Mouse (Mus musculus): ENCODE measurements around the gene Rps6kb2. TPM values are rescaled to one million over a fixed set of nuclear protein-coding genes. Genes with fewer than 3 reads are reported as not detected.

The Rps6kb2 gene
- total RNA-seq (2014; rRNA removed): 17.6 and 24.7 TPM in 2 replicates
- polyA plus RNA-seq (2015; fragmentation: Nextera tagmentation; extraction: Ambion mirVana): 49.6 and 56.5 TPM in 2 replicates

DNA sequence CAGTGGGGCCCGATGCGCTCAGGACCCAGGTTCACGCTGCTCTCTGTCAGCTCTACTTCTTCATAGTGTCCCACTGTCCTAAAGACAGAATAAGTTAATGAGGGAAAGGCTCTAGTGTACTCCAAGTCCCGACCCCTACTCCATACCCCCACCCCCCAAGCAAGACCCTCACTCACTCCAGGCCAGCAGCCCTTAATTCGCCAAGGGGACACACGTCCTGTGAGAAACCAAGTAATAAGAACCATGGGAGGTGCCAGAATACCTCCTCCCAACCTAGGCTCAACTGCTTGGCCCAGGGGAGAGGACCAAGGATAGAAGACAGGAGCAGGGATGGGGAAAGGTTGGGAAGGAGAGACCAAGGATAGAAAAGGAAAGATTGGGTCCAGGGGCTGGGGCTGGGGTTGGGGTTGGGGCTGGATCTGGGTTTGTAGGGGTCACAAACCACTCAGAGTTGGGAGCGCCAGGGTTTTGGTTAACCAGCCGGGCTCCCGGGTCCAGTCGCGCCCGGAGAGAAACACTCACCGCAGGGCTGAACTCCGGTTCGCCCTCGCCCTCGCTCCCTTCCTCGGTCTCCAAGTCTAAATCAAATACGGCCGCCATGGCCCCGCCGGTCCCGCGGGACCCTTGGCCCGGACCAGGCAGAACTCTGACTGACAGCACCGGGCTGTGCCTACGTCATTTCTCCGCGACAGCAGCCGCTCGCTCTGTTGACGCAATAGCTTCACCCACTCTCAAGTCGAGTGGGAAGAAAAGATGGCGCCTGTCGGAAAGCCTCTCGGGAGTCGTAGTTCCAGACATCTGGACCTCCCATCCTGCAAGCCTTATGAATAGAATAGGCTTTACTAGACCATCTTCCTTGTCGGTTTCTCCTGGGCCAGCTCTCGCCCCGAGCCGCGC is at the start of gene Rps6kb2:
TSS of gene Rps6kb2 (minus strand) at position 709 of the 897 bp plus-strand sequence.
- DNase-seq (ENCODE audit: low spot score): peak; percentile 99
- WGBS: 7% methylated on average over 41 of the region's 42 CpGs
- TF ChIP-seq CTCF (IDR thresholded peaks at IDR 0.05; ENCODE audit: low read depth): no peak
- peaks cover 7% of the 10 kb centered on the region; the same call in 1 of the 2 replicates for H3K4me1 ChIP-seq (ENCODE audit: insufficient read depth, low read length)
- H3K27ac ChIP-seq: peak within 1 kb of the TSS; percentile 85
- H3K9me3 ChIP-seq (ENCODE audit: low read length): no peaks in the 10 kb centered on the region
- H3K4me3 ChIP-seq (ENCODE audit: low read length): peak within 1 kb of the TSS; percentile 71
- peaks cover 27% of the 10 kb centered on the region for H3K36me3 ChIP-seq (ENCODE audit: insufficient read depth, low read length)
- ATAC-seq: peak; percentile 94
- H3K27me3 ChIP-seq (ENCODE audit: insufficient read depth, low read length): no peaks in the 10 kb centered on the region
- H3K4me2 ChIP-seq (ENCODE audit: low read depth, low read length): peak within 1 kb of the TSS; percentile 91
- peak within 1 kb of the TSS; percentile 76 for H3K9ac ChIP-seq (replicated peaks; ENCODE audit: low read length)

DNA sequence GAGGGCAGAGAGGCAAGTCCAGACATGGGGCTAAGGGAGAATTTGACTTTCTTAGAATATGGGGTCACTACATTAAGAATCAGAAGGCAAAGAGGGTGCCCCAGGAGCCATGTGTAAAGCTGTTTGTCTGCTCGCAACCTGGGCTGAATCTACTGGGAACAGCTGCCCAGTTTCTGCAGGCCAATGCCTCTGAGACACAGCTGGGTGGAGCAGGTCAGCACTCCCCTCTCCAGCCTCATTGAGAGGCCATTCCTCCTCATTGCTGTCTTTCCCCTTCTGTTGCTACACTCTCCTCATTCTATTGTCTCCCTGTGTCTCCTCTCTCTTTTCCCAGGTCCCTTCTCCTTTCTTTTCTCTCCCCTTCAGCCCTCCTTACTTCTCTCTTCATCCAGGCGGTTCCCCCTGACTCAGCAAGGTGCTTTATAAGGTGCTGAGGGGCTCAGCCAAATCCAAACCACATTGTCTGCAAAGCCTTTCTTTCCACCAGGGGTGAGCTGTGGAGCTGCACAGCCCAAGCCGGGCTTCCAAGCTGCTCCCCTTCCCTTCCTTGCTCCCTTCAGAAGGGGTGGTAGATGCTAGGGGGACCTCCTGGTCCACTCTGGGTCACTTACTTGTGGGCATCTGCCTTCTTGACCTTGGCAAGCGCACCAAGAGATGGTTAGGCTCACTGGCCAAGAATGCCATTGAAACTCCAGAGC is 48.9 kb upstream of the Rps6kb2 start:
- H3K9ac ChIP-seq (replicated peaks; ENCODE audit: low read length): no peak overlapping the region
- H3K36me3 ChIP-seq (ENCODE audit: insufficient read depth, low read length): no peaks in the 10 kb centered on the region
- H3K4me2 ChIP-seq (ENCODE audit: low read depth, low read length): no peak overlapping the region
- DNase-seq (ENCODE audit: low spot score) (no peak), ATAC-seq (no peak)
- WGBS: 35% methylated on average over 4 of the region's 4 CpGs
- TF ChIP-seq CTCF (IDR thresholded peaks at IDR 0.05; ENCODE audit: low read depth): no peak
- H3K9me3 ChIP-seq (ENCODE audit: low read length): no peaks in the 10 kb centered on the region
- peaks cover 16% of the 10 kb centered on the region; the same call in 1 of the 2 replicates for H3K4me1 ChIP-seq (ENCODE audit: insufficient read depth, low read length)
- no peak overlapping the region for H3K4me3 ChIP-seq (ENCODE audit: low read length)
- no peak overlapping the region for H3K27ac ChIP-seq
- H3K27me3 ChIP-seq (ENCODE audit: insufficient read depth, low read length): peaks cover 12% of the 10 kb centered on the region

DNA sequence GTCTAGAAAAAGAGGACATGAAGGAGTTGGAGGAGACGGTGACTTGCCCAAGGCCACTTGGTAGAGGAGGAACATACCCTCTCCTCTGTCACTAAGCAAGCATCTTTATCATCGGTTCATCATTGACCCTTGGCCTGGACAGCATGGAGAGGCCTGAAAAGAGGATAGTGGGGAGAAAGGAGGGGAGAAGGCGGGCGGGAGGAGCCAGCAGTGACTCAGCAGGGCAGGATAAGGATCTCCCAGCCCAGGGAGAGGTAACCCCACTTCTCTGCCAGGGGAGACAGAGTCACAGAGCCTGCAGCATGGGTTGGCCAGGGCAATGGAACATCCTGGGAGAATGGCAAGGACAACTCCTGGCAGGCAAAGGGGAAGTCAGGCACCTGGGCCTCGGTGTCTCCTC is 45.4 kb upstream of the Rps6kb2 start:
- no peak for ATAC-seq
- no peak overlapping the region for H3K27ac ChIP-seq
- no peaks in the 10 kb centered on the region for H3K36me3 ChIP-seq (ENCODE audit: insufficient read depth, low read length)
- H3K27me3 ChIP-seq (ENCODE audit: insufficient read depth, low read length): peaks cover 5% of the 10 kb centered on the region; the same call in 1 of the 2 replicates
- no peak for TF ChIP-seq CTCF (IDR thresholded peaks at IDR 0.05; ENCODE audit: low read depth)
- no peak overlapping the region for H3K4me3 ChIP-seq (ENCODE audit: low read length)
- H3K9me3 ChIP-seq (ENCODE audit: low read length): no peaks in the 10 kb centered on the region
- no peak overlapping the region for H3K4me2 ChIP-seq (ENCODE audit: low read depth, low read length)
- H3K9ac ChIP-seq (replicated peaks; ENCODE audit: low read length): no peak overlapping the region
- 75% methylated on average over 5 of the region's 5 CpGs for WGBS
- no peak for DNase-seq (ENCODE audit: low spot score)
- H3K4me1 ChIP-seq (ENCODE audit: insufficient read depth, low read length): no peaks in the 10 kb centered on the region

DNA sequence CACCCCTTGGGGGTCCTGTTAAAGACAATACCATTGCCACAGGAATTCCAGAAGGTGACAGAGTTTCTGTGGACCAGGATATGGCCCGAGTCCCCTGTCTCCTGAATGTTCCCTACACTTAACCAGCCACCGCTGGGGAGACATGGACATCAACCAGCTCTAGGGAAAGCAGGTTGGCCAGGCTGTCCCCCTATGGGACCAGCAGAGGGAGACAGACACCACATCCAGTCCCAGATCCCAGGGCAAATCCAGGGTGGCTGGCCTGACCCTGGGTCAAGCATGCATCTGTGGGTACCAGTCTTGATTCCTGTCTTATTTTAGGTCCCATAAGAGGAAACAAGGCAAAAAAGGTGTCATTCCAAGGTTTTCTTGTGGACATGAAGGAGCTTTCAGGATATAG is 43.8 kb upstream of the Rps6kb2 start:
- WGBS: 4% methylated on average over 2 of the region's 2 CpGs
- Histone ChIP-seq H3K9ac (replicated peaks; ENCODE audit: low read length) (no peak overlapping the region), H3K27me3 (ENCODE audit: insufficient read depth, low read length) (0 out of 2 replicates have a peak, but pooled peaks cover 3% of the 10 kb centered on the region), H3K27ac (no peak overlapping the region), H3K9me3 (ENCODE audit: low read length) (no peaks in the 10 kb centered on the region), H3K4me3 (ENCODE audit: low read length) (no peak overlapping the region), H3K4me2 (ENCODE audit: low read depth, low read length) (no peak overlapping the region), H3K4me1 (ENCODE audit: insufficient read depth, low read length) (peaks cover 5% of the 10 kb centered on the region; the same call in 1 of the 2 replicates), H3K36me3 (ENCODE audit: insufficient read depth, low read length) (no peaks in the 10 kb centered on the region)
- ATAC-seq: peak; percentile 62; the same call in 1 of the 2 replicates
- peak; percentile 77 for DNase-seq (ENCODE audit: low spot score)
- peak; percentile 96 for TF ChIP-seq CTCF (IDR thresholded peaks at IDR 0.05; ENCODE audit: low read depth)

DNA sequence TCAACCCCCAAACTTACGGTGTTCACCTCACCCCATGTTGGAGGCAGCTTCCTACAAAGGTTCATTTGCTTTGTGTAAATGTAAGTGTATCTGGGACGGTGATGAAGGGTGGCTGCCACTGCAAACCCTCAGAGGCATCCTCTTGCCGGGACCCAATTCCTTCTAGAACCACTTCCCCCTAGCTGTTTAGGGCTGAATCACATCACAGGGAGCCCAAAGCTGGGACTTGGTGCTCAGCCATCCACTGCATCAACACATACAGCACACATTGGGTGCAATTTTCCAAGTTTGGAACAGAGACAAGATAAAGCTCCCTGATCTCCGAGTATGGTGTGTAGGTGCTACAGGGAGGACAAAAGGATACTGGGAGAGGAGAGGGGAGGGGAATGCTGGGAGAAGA is 41.7 kb upstream of the Rps6kb2 start:
- H3K4me1 ChIP-seq (ENCODE audit: insufficient read depth, low read length): peaks cover 14% of the 10 kb centered on the region
- no peak overlapping the region for H3K4me2 ChIP-seq (ENCODE audit: low read depth, low read length)
- H3K9me3 ChIP-seq (ENCODE audit: low read length): no peaks in the 10 kb centered on the region
- no peak overlapping the region for H3K27ac ChIP-seq
- DNase-seq (ENCODE audit: low spot score) (no peak), ATAC-seq (no peak)
- no peaks in the 10 kb centered on the region for H3K36me3 ChIP-seq (ENCODE audit: insufficient read depth, low read length)
- no peak overlapping the region for H3K9ac ChIP-seq (replicated peaks; ENCODE audit: low read length)
- H3K27me3 ChIP-seq (ENCODE audit: insufficient read depth, low read length): no peaks in the 10 kb centered on the region
- 49% methylated on average over 4 of the region's 4 CpGs for WGBS
- no peak overlapping the region for H3K4me3 ChIP-seq (ENCODE audit: low read length)
- no peak for TF ChIP-seq CTCF (IDR thresholded peaks at IDR 0.05; ENCODE audit: low read depth)

DNA sequence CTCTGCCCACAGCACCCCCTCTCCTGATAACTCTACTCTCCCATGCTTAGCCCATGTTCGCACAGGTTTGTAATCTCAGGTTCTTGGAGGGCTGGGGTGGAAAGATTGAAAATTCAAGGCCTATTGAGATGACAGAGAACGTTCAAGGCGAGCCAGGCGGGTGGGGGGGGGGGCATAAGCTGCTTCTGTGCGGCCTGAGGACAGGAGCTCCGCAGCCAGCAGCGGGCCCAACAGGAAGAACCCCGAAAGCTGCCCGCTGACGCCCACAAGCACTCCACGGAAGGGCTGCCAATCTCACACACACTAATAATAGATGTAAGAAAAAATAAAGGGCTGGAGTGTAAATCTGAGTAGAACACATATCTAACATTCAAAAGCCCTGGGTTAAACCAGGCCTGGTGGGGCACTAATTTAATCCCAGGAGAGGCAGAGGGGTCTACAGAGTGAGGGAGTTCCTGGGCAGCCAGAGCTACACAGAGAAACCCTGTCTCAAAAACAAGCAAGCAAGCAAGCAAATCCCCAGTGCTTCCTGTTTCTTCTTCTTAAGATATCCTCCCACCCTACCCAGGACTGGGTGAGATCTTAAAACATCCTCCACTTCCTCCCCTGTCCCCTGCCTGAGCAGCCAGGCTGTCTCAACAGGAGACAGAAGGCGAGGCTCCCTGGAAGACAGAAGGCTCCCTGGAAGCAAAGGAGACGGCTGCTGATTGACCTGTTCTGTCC is 40.6 kb upstream of the Rps6kb2 start:
- no peak overlapping the region for H3K9ac ChIP-seq (replicated peaks; ENCODE audit: low read length)
- no peak for DNase-seq (ENCODE audit: low spot score)
- no peak overlapping the region for H3K4me2 ChIP-seq (ENCODE audit: low read depth, low read length)
- TF ChIP-seq CTCF (IDR thresholded peaks at IDR 0.05; ENCODE audit: low read depth): no peak
- WGBS: 66% methylated on average over 13 of the region's 13 CpGs
- H3K9me3 ChIP-seq (ENCODE audit: low read length): no peaks in the 10 kb centered on the region
- H3K27me3 ChIP-seq (ENCODE audit: insufficient read depth, low read length): no peaks in the 10 kb centered on the region
- H3K27ac ChIP-seq: no peak overlapping the region
- no peak overlapping the region for H3K4me3 ChIP-seq (ENCODE audit: low read length)
- 0 out of 2 replicates have a peak, but pooled peaks cover 3% of the 10 kb centered on the region for H3K36me3 ChIP-seq (ENCODE audit: insufficient read depth, low read length)
- H3K4me1 ChIP-seq (ENCODE audit: insufficient read depth, low read length): peaks cover 14% of the 10 kb centered on the region
- no peak for ATAC-seq
